Mouse (Mus musculus): ENCODE results near the gene Crcp. TPM values are rescaled to one million over a fixed set of nuclear protein-coding genes. Genes with fewer than 3 reads are reported as not detected.

The Crcp gene
- polyA plus RNA-seq, 2 experiments: 24.2 to 25.4 TPM

DNA sequence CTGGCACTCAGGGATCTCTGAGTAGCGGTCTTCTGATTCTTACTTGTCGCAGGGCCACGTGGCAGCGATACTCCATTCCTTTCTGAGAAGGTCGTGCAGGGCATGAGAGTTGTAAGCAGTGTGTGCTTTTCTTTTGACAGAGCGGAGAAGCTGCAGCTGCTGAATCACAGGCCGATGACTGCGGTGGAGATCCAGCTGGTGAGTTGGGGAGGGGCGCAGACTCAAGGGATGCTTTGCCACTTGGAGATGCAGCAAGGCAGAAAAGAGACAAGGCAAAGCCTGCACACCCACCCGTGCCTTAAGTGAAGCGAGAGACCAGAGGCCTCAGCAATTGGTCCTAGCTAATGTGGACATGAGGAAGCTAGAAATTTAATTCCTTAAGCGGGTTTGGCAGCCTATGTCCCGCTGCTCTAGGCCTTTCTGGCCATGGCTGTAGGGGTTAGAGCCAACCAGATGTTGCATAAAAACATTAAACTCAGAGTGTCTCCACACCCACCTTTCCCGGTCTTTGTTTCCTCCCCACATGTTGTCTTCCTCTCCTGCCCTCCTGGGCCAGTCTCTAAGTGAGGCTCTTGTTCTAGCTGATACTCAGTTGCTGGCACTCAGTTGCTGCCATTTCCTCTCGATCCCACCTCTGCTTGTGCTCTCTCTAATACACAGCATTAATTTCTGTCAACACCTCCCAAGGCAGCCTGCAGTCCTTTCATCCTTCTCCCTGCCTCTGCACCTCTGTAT is 19.9 kb downstream of the Crcp start:
- Histone ChIP-seq H3K27ac (replicated peaks; ENCODE audit: low read depth, low read length) (no peak overlapping the region), H3K4me2 (replicated peaks; ENCODE audit: low read depth, low read length, severe bottlenecking) (no peak overlapping the region), H3K4me3 (replicated peaks; ENCODE audit: low read length) (no peak overlapping the region), H3K4me1 (ENCODE audit: control insufficient read depth, insufficient read depth, low read length) (no peaks in the 10 kb centered on the region), H3K27me3 (ENCODE audit: control insufficient read depth, insufficient read depth, low read length) (no peaks in the 10 kb centered on the region), H3K36me3 (ENCODE audit: control insufficient read depth, insufficient read depth, low read length) (peaks cover 59% of the 10 kb centered on the region), H3K9ac (ENCODE audit: low read depth, low read length, severe bottlenecking) (no peak overlapping the region), H3K9me3 (ENCODE audit: control insufficient read depth, low read length) (no peaks in the 10 kb centered on the region)
- DNase-seq (ENCODE audit: low spot score) (no peak), ATAC-seq (ENCODE audit: low FRiP score, low read depth) (0 out of 2 replicates have a peak, but pooled peaks have one; percentile 30)
- WGBS: 83% methylated on average over 15 of the region's 15 CpGs
- TF ChIP-seq POLR2A (IDR thresholded peaks at IDR 0.05; ENCODE audit: borderline replicate concordance, extremely low read depth, insufficient read depth, insufficient read length): no peak

DNA sequence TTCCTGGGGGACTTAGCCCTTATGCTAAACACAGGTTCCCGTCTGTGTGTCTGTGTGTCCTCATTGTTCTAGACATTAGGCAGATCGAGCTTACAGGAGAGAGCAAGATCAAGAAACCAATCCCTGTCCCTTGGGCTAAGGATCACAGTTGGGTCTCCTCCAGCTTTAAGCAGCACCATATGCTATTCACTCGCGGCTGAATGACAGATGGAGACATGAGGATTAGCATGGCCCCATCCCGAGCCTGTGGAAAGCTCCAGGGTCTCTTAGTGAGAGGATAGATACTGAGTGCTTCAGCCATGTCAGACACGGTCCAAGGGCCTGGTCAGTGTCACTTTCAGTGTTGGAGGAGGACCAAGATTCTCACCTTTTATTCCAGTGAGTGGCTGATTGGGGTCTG is 21.3 kb downstream of the Crcp start:
- no peaks in the 10 kb centered on the region for H3K27me3 ChIP-seq (ENCODE audit: control insufficient read depth, insufficient read depth, low read length)
- H3K36me3 ChIP-seq (ENCODE audit: control insufficient read depth, insufficient read depth, low read length): peaks cover 56% of the 10 kb centered on the region
- H3K27ac ChIP-seq (replicated peaks; ENCODE audit: low read depth, low read length): no peak overlapping the region
- DNase-seq (ENCODE audit: low spot score) (no peak), ATAC-seq (ENCODE audit: low FRiP score, low read depth) (no peak)
- no peaks in the 10 kb centered on the region for H3K9me3 ChIP-seq (ENCODE audit: control insufficient read depth, low read length)
- H3K4me2 ChIP-seq (replicated peaks; ENCODE audit: low read depth, low read length, severe bottlenecking): no peak overlapping the region
- no peak overlapping the region for H3K9ac ChIP-seq (ENCODE audit: low read depth, low read length, severe bottlenecking)
- no peak overlapping the region for H3K4me3 ChIP-seq (replicated peaks; ENCODE audit: low read length)
- no peaks in the 10 kb centered on the region for H3K4me1 ChIP-seq (ENCODE audit: control insufficient read depth, insufficient read depth, low read length)
- TF ChIP-seq POLR2A (IDR thresholded peaks at IDR 0.05; ENCODE audit: borderline replicate concordance, extremely low read depth, insufficient read depth, insufficient read length): no peak
- WGBS: 68% methylated on average over 6 of the region's 6 CpGs

DNA sequence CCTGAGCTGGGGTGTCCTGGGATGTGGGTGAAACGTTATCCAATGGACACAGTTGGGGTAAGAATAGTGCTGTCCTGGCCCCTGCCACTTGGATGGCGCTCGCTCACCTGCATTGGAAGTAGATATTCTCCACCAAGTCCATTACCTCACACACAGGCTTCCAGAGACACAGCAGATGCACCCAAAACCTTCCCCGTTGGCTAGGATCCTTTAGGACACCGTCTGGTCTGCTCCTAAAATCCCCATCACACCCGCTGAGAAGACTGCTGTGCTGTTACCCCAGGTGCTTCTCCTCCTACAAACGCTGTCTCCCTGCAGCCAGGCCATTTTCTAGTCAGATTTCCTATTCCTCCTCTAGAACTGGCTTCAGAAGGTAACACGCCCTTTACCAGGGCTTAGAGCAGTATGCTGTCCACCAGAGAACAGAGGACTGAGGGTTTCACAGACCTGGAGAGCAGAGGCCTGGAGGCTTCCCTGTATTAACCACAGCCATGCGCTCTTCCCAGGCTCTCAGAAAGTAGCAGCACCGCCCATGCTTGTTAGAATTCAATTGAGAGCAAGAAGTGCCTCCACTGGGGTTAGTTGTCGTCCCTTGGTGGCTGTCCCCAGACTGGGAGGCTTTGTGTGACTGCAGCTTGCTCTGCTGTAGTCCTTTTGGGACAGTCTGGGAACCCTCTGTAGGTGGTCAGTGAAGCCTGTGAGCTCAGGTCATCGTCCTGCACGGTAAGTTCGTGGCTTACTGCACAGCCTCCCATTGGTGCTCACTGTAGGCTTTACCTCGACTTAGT is 22.2 kb downstream of the Crcp start:
- DNase-seq (ENCODE audit: low spot score) (no peak), ATAC-seq (ENCODE audit: low FRiP score, low read depth) (no peak)
- no peak for TF ChIP-seq POLR2A (IDR thresholded peaks at IDR 0.05; ENCODE audit: borderline replicate concordance, extremely low read depth, insufficient read depth, insufficient read length)
- Histone ChIP-seq H3K27me3 (ENCODE audit: control insufficient read depth, insufficient read depth, low read length) (no peaks in the 10 kb centered on the region), H3K4me1 (ENCODE audit: control insufficient read depth, insufficient read depth, low read length) (no peaks in the 10 kb centered on the region), H3K36me3 (ENCODE audit: control insufficient read depth, insufficient read depth, low read length) (peaks cover 59% of the 10 kb centered on the region), H3K9ac (ENCODE audit: low read depth, low read length, severe bottlenecking) (no peak overlapping the region), H3K27ac (replicated peaks; ENCODE audit: low read depth, low read length) (no peak overlapping the region), H3K4me3 (replicated peaks; ENCODE audit: low read length) (no peak overlapping the region), H3K4me2 (replicated peaks; ENCODE audit: low read depth, low read length, severe bottlenecking) (no peak overlapping the region), H3K9me3 (ENCODE audit: control insufficient read depth, low read length) (no peaks in the 10 kb centered on the region)
- WGBS: 87% methylated on average over 15 of the region's 15 CpGs

DNA sequence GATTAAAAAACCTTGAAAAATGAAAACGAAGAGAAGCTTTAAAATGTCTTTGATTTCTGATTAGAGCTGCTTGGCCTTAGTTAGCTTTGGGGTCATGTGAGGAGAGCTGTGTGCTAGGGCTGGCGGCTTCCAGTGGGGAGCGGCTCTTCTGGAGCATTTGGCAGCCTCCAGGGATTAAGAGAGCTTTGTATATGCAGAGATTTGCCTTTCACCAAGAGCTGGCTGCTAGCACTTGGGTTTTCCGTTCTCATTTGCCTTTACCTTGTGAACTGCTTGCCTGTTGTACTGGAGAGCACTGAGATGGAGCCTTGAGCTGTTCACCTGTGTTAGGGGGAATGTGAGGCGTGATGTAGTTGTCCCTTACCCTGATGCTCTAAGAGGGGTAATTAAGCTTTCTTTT is 23.4 kb downstream of the Crcp start:
- no peaks in the 10 kb centered on the region for H3K4me1 ChIP-seq (ENCODE audit: control insufficient read depth, insufficient read depth, low read length)
- ATAC-seq (ENCODE audit: low FRiP score, low read depth) (no peak), DNase-seq (ENCODE audit: low spot score) (no peak)
- no peaks in the 10 kb centered on the region for H3K9me3 ChIP-seq (ENCODE audit: control insufficient read depth, low read length)
- no peak for TF ChIP-seq POLR2A (IDR thresholded peaks at IDR 0.05; ENCODE audit: borderline replicate concordance, extremely low read depth, insufficient read depth, insufficient read length)
- H3K4me2 ChIP-seq (replicated peaks; ENCODE audit: low read depth, low read length, severe bottlenecking): no peak overlapping the region
- no peak overlapping the region for H3K27ac ChIP-seq (replicated peaks; ENCODE audit: low read depth, low read length)
- H3K27me3 ChIP-seq (ENCODE audit: control insufficient read depth, insufficient read depth, low read length): no peaks in the 10 kb centered on the region
- peaks cover 46% of the 10 kb centered on the region for H3K36me3 ChIP-seq (ENCODE audit: control insufficient read depth, insufficient read depth, low read length)
- H3K9ac ChIP-seq (ENCODE audit: low read depth, low read length, severe bottlenecking): no peak overlapping the region
- no peak overlapping the region for H3K4me3 ChIP-seq (replicated peaks; ENCODE audit: low read length)
- 86% methylated on average over 5 of the region's 5 CpGs for WGBS

DNA sequence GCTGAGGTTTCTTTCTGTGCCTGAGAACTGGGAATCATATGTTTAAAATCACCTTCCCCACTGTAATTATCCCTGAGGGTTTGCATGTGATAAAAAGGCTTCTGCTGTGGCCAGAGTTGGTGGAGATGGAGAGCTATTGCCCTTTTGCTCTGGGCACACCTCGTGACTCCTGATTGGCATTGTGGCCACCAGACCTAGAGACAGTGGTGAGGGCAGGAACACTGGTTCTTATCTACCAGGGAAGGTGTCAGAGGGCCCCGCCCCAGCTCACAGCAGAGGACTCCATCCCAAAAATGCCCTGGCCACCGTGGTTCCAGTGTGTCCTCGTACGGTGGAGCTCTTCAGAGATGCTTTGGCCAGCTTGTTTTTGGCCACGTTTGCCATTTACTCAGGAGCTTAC is 23.9 kb downstream of the Crcp start:
- no peaks in the 10 kb centered on the region for H3K9me3 ChIP-seq (ENCODE audit: control insufficient read depth, low read length)
- DNase-seq (ENCODE audit: low spot score): no peak
- no peak overlapping the region for H3K4me3 ChIP-seq (replicated peaks; ENCODE audit: low read length)
- peaks cover 44% of the 10 kb centered on the region for H3K36me3 ChIP-seq (ENCODE audit: control insufficient read depth, insufficient read depth, low read length)
- H3K27ac ChIP-seq (replicated peaks; ENCODE audit: low read depth, low read length): no peak overlapping the region
- 88% methylated on average over 6 of the region's 6 CpGs for WGBS
- no peak for ATAC-seq (ENCODE audit: low FRiP score, low read depth)
- H3K27me3 ChIP-seq (ENCODE audit: control insufficient read depth, insufficient read depth, low read length): no peaks in the 10 kb centered on the region
- H3K9ac ChIP-seq (ENCODE audit: low read depth, low read length, severe bottlenecking): no peak overlapping the region
- H3K4me2 ChIP-seq (replicated peaks; ENCODE audit: low read depth, low read length, severe bottlenecking): no peak overlapping the region
- H3K4me1 ChIP-seq (ENCODE audit: control insufficient read depth, insufficient read depth, low read length): no peaks in the 10 kb centered on the region
- TF ChIP-seq POLR2A (IDR thresholded peaks at IDR 0.05; ENCODE audit: borderline replicate concordance, extremely low read depth, insufficient read depth, insufficient read length): no peak
